Mouse (Mus musculus): ENCODE data around the gene Gm17660.

The Gm17660 gene

DNA sequence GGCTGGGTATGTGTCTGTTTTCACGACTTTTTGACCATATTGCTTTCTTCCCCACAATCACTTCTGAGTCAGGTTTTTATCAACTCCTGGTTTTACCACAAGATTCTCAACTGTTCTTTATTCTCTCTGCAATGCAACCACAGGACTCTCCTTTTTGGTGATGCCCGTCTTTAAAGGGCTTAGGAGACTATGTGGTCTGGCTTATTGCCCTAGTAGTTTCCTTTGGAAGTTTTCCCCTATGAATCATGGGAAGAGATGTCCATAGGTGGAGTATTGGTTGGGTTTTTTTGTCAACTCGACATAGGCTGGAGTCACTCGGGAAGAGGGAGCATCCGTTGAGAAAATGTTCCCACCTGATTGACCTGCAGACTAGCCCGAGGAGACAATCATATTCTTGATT, 3.3 kb upstream of the Gm17660 start:
- DNase-seq = no peak

DNA sequence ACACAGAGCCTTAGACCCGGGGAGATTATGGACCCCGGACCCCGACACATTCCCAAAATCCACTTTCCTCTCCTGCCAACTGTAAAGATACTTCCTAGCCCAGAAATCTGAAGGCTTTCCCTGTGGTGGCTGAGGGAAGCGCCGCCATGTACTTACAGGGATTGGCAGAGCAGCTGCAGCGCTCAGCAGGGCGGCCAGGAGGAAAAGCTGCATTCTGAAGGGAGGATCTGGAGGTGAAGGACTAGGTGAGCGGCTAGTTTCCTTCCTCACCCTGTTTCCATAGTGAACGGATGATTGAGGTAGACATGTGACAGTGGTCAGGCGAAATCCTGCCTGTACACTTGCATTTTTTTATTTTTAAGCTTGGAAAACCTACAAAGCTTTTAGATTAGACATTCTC, 1.0 kb downstream of the Gm17660 start:
- DNase-seq = no peak

DNA sequence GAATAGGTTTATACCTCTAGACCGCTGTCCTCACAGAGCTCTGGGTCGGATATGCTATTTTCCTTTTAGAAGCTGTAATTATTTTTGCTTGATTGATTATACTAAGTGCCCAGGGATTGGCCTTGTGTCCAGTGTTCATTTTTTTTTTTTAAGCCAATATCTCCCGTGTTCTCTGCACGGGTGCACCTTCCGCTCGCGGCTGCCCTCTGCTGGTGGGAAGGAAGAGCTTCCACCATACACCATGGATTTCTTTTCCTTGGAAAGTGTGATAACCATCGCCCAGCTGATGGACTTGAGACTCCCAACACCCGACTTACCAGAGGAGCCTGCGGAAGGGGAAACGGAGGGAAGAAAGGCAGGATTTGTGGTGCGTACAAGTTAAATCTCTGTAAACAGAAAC, 3.0 kb downstream of the Gm17660 start:
- DNase-seq = no peak

DNA sequence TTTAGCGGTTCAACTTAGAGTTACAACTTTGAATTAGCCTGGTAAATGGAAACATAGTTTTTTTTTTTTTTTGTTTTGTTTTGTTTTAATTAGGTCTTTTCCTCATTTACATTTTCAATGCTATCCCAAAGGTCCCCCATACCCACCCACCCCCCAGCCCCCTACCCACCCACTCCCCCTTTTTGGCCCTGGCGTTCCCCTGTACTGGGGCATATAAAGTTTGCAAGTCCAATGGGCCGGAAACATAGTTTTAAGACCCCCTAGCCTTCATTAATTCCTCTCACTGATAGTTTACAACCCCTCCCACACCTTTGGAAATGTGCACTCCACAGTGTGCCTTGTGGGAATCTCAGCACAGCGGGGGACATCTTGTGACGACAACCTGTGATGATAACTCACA, 3.8 kb downstream of the Gm17660 start:
- no peak for DNase-seq

DNA sequence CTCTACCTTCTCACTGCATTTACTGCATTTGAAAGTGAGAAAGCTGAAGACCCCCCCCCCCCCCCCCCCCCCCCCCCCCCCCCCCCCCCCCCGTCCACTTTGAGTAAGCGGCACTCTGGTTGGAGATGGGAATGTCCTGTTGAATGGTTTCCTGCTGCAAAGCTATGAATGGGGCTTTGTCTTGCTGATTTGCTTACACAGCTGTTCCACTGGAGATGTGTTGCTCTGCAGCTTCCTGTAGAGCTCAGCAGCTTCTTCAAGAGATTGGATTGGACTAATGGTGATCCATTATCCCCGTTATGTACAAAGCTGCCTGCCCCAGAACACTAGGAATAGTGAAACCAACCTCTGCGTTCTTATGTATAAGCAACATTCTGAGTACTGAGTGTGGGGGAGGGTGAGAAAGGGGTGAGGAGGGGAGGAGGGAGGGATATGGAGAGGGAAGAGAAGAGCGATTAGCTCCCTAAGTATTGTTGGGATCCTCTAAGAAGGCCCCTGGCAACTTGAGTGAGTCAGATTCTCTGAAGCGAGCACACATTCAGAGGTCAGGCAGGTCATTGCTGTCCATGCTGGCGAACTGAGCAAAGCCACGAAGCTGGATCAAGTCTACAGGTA, 5.0 kb downstream of the Gm17660 start:
- no peak for DNase-seq

DNA sequence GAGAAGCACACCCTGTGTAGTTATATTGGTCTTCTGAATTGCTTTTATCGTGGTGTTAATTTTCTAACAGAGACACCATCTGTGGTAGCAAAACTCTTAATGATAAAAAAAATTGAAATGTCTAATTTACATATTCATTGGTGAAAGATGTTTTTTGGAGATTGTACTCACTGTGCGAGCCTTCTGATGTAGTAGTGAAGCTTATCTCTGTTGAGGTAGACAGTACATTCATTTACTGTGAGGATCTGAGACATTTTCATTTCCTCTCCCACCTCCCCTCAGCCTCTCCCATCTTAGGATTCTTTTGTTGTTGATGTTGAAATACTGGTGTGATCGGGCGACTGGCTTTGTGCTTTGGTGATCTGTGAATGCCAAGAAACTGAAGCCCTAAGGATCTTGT, 6.4 kb downstream of the Gm17660 start:
- DNase-seq = no peak

DNA sequence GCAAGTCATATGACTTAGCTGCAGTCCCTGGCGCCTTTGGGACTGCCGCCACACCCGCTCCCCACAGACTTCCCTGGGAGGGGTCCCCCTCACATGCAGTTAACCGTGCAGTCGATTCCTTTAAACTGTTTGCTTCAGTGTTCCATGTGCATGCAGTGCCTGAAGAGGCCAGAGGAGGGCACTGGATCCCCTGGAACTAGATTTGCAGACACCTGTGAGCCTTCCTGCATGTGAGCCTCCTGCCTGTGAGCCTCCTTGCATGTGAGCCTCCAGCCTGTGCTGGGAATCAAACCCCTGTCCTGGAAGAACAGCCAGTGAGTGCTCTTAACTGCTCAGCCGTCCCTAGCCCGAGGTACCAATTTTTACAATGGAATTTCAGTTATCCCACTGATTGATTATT, 8.7 kb downstream of the Gm17660 start:
- DNase-seq = no peak

DNA sequence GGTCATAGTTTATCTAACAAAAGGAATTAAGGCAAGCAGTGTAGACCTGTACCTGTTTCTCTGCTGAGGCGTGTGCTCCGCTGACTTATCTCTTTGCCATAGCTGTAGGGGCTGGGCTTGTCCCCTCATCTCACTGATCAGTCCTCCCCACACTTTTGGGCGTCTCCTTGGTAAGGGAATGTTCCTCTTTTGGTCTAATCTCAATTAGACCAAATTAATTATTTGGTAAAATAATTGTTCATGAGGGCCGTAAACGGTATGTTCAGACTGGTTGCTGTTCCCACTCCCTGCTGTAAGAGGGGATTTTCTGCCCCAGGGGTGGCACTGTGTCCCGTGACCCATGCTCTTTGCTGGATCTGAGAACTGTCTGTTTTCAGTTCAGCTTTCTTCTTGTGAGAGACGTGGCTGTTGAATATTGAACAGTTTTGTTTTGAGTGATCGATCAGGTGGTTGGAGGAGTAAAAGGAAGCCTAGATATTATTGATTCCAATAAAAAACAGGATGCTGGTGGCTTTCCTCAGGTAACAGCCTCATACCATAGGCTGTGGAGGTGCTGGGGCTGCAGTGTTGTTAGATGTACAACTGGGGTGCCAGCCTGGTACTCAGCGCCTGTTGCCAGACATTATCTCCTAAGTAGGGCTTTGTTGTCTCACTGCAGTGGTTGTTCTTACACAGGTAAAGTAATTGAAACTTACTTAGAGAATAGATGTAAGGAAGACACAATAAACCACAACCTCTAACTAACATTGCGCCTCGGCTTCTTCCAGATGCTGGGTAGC, 14.4 kb downstream of the Gm17660 start:
- DNase-seq = no peak

DNA sequence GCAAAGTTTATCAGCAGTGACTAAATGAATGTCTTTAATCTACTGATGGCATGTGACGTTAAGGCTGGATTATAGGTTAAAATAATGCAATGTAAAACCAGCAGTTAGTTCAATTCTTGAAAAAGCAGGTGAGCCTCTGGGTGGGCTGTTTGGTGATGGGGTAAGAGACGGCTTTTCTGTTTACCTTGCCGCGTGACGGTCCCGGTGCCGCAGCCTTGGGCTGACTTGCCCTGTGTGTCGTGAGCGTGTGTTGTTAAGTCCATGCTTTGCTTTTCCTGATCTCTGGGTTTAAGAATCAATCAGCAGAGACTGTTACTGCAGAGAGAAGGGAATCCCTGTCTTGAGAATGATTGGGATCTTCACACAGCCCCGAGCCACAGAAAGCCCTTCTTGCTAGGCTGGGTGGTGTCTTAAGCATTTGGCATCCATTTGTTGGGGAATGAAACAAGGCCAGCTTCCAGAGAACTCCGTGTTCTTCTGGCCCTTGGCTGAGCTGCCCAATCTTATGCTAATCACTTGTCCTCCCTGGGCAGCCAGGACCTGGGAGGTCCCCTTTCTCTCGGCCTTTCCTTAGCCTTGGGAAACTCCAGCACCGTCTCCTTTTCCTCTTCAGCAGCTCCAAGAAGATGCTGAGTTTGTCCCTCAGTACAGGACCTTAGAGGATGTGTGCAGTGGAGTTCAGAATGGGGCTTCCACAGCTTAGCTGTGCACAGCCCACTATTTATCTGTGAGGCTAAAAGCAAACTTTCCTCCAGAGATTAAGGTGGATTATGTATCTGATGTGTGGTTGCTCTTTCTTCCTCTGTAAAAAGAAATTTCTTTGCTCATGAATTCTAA, 15.3 kb downstream of the Gm17660 start:
- no peak for DNase-seq

DNA sequence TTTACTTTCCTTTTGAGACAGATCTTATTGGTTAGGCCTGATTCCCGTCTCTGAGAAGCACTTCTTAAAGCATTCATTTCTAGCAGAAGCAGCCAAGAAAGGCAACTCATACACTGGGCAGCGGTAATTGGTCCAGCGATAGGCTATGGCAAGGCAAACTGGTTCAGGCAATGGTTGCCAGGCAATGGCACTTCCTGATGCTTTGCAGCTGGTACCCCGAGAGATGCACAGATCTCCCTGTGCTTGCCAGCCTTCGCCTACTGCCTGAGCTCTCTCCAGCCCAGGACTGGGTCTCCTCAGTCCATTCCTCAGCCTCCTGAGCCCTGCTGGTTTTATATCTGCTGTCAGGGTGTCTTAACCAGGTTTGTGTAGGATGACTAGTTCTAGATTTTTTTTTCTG, 17.0 kb downstream of the Gm17660 start:
- no peak for DNase-seq

DNA sequence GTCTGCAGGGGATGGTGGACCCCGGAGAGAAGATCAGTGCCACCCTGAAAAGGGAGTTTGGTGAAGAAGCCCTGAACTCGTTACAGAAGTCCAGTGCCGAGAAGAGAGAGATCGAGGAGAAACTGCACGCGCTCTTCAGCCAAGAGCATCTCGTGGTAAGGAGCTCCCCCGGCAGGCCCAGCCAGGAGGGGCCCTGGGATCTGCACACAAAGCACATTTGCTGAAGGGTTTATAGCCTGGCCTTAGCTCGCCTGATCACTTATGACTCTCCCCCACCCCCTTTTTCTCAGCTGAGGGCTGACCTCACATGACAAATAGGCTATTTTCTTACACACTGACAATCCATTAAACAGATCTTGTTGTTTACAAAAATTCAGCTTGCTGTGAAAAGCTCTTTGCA, 17.8 kb downstream of the Gm17660 start:
- no peak for DNase-seq

DNA sequence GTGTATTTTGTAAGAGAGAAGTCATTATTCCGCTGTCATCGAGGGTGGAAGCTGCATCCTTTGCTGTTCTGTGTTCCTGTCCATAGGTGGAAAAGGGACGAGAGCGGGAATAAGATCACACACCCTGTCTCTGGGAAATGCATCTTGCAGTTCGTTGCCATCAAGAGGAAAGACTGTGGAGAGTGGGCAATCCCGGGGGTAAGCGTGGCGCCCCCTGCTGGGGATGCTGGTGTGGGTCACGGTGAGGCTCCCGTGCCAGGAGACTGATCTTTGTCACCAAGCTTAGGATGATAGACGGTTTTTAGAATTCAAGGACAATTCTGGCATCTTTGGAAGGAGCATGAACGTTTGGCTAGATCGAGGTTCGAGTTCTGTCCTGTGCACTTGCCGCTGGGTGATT, 19.4 kb downstream of the Gm17660 start:
- DNase-seq = peak; percentile 28 to 32

DNA sequence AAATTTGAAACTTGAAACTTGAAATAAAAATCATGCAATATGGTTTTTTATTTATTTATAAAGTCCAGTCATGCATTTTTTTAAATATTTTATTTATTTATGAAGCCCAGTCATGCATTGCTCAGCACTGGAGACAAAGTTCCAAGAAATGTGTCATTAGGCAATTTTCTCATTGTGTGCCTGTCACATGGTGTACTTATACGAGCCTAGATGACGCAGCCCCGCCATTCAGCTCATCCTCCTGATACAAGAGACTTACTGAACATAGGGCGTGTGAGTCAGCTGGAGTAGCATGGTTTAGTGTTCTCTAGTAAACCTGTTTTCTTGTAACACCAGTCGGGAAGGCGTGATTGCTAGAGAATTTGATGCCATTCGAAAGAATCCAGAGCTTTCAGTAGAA, 21.1 kb downstream of the Gm17660 start:
- no peak for DNase-seq

DNA sequence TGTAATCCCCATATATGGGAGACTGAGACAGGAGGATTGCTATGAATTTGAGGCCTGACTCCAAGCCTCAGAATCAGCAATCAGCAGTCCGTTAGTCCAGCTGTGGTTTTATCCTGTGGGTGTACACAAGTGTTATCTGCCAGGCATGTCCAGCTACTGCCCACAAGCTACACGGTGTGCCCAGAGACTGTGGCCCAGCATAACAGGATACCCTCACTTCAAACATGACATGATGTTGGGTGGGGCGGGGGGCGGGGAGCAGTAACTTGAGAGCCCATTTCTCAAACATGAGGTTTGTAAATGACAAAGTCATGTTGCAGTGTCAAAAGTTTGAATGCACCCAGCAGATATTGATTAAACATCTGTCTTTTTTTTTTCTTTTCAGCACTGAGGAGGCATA, 21.6 kb downstream of the Gm17660 start:
- no peak for DNase-seq

DNA sequence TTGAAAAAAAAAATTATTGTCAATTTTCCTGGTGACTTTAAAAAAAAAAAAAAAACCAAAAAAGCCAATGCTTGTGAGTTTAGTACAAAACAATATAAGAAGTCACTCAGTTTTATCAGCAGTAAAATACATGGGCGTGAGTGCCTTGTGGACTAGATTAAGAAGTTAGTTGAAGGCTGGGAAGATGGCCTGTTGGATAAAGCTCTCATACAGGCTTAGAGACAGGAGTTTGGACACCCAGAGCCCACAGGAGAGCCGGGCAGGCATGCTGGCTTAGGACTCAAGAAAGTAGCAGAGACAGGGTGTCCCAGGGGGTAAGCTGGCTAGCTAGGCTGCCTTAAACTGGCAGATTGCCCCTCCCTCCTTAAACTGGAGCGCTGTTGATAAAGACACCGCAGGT, 22.5 kb downstream of the Gm17660 start:
- no peak for DNase-seq

DNA sequence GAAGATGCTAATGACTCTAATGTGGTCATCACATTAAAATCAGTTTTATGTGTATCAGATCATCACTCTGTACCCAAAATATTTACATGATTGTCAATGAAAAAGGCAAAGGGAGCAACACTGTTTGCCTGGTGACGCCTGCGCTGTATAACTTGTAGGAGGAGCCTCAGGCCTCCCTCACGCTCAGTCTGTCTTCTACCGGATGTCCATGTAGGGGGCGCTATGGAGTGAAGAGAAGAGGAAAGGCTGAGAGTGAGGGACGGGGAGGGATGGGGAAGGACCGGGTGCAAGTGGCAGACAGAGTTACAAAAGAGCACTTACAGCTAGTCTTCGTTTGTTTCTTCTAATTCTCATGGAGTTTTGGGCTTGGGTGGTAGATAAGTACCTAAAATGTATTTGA, 24.5 kb downstream of the Gm17660 start:
- no peak for DNase-seq

DNA sequence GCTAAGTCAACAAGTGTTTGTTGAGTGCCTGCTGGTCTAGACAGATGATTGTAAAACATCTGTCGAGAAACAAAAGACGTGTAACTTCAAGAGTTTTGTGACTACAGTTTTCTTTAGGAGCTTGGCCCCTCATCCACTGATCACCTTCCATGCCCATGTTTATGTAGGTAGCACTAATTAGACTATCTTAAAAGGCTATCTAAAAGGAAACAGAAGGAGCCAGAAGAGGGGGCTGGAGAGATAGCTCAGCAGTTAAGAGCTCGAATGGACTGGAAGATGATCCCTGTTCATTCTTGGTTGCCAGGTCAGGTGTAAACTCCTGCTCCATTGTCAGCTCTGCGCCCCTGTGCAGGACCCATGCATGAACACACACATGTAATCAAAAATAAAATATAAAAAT, 29.3 kb downstream of the Gm17660 start:
- DNase-seq = no peak

DNA sequence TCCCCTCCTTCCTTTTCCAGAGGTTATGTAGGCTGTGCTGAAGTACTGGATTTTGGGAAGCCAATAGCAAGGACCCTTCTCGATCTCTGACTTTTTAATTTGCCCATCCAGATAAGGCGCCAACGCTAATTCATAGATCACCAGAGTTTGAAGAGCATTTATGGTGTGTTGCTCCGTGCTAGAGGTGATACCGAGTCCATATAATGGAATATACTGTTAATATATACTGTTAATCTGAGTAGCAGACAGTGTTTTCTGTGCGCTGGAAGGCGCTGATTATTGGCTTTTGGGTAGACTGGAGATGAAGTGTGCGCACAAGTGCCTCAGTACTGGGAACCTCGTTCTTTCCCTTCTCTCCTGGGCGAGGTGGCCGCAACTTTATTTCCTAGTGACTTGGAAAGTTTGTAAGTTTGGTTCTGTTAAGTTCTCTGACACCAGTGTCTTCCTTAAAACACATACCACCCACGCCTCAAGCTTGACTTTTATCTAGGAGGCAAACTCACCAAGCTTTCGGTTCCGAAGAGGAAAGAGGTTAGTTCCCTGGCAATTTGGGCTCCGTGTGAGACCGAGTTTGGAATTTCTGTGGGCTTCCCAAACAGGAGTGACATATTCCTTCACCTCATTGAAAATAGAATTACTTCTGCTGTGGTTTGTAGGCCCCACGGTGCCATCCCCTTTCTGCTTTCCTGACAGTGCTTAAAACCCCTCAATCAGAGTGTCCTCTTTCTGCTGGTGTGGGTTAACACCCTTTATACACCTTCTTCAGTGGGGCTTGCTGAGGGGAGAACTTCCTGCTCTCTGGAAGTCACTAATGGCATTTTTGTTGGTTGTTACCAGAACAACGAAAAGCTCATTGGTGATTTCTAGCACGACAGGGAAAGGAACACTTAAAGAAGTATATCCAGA, 30.0 kb downstream of the Gm17660 start:
- DNase-seq = no peak

DNA sequence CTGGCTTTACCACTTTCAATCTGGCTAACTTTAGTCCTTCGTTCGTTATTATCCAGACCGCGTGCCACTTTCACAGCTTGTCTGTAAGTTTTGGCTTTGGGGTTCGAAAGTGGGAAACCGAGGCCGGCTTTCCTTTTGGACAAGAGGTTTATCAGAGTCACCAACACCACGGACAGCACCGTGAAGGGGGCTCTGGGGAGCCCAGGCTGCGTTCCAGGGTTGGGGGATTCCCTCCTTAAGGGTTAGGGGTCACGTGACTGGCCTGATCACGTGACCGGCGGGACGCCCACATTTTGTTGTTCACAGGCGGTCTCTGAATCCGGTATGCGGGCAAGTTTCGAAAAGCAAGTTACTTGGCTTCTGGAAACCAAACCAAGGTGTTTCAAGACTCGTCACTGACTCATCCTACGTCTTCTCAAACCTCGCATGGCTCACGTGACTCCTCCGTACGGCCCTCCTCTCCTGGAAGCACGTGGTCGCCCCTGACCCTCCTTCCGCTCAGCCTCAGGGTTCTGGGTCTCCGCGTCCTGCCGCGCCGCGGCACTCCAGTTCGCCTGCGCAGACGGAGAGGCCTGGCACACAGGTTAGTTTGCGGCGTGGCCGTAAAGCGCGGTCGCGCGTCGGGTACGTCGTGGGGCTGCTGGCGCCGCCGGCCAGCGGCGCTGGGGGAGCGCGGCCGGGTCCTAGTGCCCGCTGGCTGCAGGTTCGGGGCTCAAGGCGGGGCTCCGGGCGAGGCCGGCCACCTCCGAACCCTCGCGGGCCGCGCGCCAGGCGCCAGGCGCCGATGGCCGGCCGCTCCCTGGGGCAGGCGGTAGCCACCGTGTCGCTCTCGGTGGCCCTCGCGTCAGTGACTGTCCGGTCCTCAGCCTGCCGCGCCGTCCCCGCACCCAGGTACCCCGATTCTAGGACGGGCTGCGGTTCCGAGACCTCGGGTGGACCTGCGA, 30.9 kb downstream of the Gm17660 start, which contains the start of gene Nudt9:
Nudt9 (plus strand) TSS at position 51 of the 944 bp plus-strand sequence.
- DNase-seq = peak; percentile 95 to 98

DNA sequence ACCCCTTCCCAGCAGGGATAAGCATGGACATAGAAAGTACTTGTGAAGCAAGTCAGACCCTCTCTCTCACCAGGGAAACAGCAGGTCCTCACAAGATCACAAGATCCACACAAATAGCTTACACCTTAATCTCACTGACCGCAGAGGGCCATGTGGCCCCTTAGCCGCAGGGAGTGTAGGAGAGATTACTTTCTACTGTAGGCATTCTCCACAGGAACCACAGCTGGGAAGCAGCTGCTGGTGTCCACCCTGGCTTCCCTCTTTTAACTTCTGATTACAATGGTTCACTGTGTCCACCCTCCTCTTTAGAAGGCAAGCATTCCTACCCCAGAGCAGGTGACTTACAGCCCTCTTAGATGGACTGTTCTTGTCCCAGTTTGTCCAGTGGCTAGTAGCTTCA, 33.7 kb downstream of the Gm17660 start:
- no peak for DNase-seq

DNA sequence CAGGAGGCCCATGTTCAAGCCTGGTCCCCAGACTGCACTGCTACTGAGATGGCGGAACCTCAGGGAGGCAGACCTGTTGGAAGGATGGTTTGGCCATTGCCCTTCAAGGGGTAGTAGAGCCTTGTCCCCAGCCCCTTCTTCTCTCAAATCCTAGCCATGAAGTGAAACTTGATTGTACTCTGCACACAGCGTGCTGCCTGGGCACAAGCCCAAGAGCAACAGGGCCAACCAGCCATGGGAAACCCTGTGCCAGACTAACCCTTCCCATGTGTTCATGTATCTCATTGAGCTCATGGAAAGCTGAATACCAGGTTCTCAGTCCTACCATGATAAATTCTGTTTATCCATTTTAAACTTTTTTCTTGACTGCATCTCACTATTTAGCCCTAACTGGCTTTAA, 34.5 kb downstream of the Gm17660 start:
- no peak for DNase-seq
